Mouse (Mus musculus) C2C12 (cell line): ENCODE data around the gene Smarca4.

Experiments used
- CEBPB ChIP-seq: IDR thresholded peaks from one replicate; pipeline ENCODE4 v1.6.1; 2011; ENCODE audit warnings: low read depth, mild to moderate bottlenecking, control low read depth, moderate library complexity
- CTCF ChIP-seq: IDR thresholded peaks from one replicate; pipeline ENCODE4 v1.5.1; 2011; ENCODE audit not compliant: control insufficient read depth, insufficient read depth, insufficient read length
- FOSL1 ChIP-seq: IDR thresholded peaks from one replicate; pipeline ENCODE4 v1.8.0; 2011; ENCODE audit warnings: mild to moderate bottlenecking, low read length; ENCODE audit not compliant: poor library complexity, insufficient read depth, severe bottlenecking
- MYOD1 ChIP-seq: IDR thresholded peaks from one replicate; pipeline ENCODE4 v1.6.1; 2011; ENCODE audit warnings: low read depth; ENCODE audit not compliant: control insufficient read depth, insufficient read length
- USF1 ChIP-seq: IDR thresholded peaks from one replicate; pipeline ENCODE4 v1.6.1; 2011; ENCODE audit warnings: low read depth, mild to moderate bottlenecking, control low read depth, moderate library complexity

DNA sequence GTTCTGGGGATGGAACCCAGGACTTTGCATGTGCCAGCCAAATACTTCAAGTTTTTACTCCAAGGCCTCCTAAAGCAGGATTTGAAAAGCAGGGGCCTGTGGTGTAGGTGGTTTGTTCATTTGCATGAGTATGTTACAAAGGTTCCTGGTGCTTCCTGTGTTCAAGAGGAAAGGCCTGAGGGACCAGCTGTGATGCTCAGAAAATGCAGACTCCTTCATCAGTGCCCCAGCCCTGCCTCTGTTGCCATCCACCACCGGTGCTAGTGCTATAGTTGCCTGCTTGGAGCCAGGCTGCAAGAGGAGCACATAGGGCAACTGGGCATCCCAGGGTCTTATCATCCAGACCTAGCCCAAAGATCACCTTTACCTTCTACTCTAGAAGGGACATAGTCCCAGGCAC is 49.4 kb upstream of the Smarca4 start:
- TF ChIP-seq CEBPB (no peak), FOSL1 (no peak), MYOD1 (no peak), CTCF (no peak), USF1 (no peak)
